Mouse (Mus musculus) MEL (cell line): ENCODE data around the gene Lamp1. TPM values are rescaled to one million over a fixed set of nuclear protein-coding genes. Genes with fewer than 3 reads are reported as not detected.
A peak's percentile ranks its signal among the peaks of the same experiment; 100 is the strongest.

ENCODE experiments used
- DNase-seq: peaks from one replicate; pipeline ENCODE4 v3.0.0; 2011; ENCODE audit warnings: low read depth, low spot score
- H3K27ac ChIP-seq: 2 replicates; pipeline ENCODE4 v1.5.1; 2012; ENCODE audit warnings: low read depth, mild to moderate bottlenecking, control low read depth, low read length, moderate library complexity; ENCODE audit not compliant: control insufficient read depth
- H3K27me3 ChIP-seq, 2 experiments: fragments of 150-350 bp in 1 of 2; sonication (generic) in 1 of 2; 2 replicates each; pipeline ENCODE4 v1.6.1; 2012; ENCODE audit warnings: low read length in 2 of 2, mild to moderate bottlenecking in 2 of 2, improper control_type of control experiment in 1 of 2, moderate library complexity in 1 of 2; ENCODE audit not compliant: insufficient read depth in 2 of 2, control insufficient read depth in 1 of 2
- H3K36me3 ChIP-seq, 2 experiments: 2 replicates each; pipeline ENCODE4 v1.6.1; 2012 to 2014; ENCODE audit warnings: low read length in 2 of 2, improper control_type of control experiment in 1 of 2, inconsistent platforms in 1 of 2, mild to moderate bottlenecking in 1 of 2; ENCODE audit not compliant: insufficient read depth in 2 of 2, control insufficient read depth in 1 of 2
- H3K4me1 ChIP-seq, 2 experiments: fragments of 150-350 bp in 1 of 2; sonication (generic) in 1 of 2; 2 replicates each; pipeline ENCODE4 v1.6.1; 2012; ENCODE audit warnings: low read length in 2 of 2, improper control_type of control experiment in 1 of 2, mild to moderate bottlenecking in 1 of 2; ENCODE audit not compliant: insufficient read depth in 2 of 2, control insufficient read depth in 1 of 2
- H3K4me3 ChIP-seq, 2 experiments: fragments of 150-350 bp in 1 of 2; sonication (generic) in 1 of 2; 2 replicates each; pipeline ENCODE4 v1.5.1; 2012; ENCODE audit warnings: low read depth in 2 of 2, low read length in 2 of 2, mild to moderate bottlenecking in 2 of 2, moderate library complexity in 2 of 2, control low read depth in 1 of 2, improper control_type of control experiment in 1 of 2; ENCODE audit not compliant: control insufficient read depth in 1 of 2, insufficient read depth in 1 of 2
- H3K79me2 ChIP-seq: 2 replicates; pipeline ENCODE4 v1.6.1; 2012; ENCODE audit warnings: mild to moderate bottlenecking, low read length, moderate library complexity; ENCODE audit not compliant: control insufficient read depth, poor library complexity, insufficient read depth
- H3K9ac ChIP-seq: 2 replicates; pipeline ENCODE4 v1.6.1; 2012; ENCODE audit warnings: low read depth, mild to moderate bottlenecking, control low read depth, low read length, moderate library complexity; ENCODE audit not compliant: control insufficient read depth, poor library complexity, severe bottlenecking
- H3K9me3 ChIP-seq: fragments of 150-350 bp; sonication (generic); replicated peaks from 2 replicates; pipeline ENCODE4 v1.6.1; 2012; ENCODE audit warnings: mild to moderate bottlenecking, low read length, improper control_type of control experiment, moderate library complexity; ENCODE audit not compliant: insufficient read depth
- CHD2 ChIP-seq: IDR thresholded peaks from 2 replicates; pipeline ENCODE4 v1.6.1; 2011; ENCODE audit warnings: low read length, improper control_type of control experiment
- ELF1 ChIP-seq: IDR thresholded peaks from 2 replicates; pipeline ENCODE4 v1.6.1; 2014; ENCODE audit warnings: low read depth, mild to moderate bottlenecking, inconsistent platforms, low read length, improper control_type of control experiment, moderate library complexity
- GABPA ChIP-seq: IDR thresholded peaks from 2 replicates; pipeline ENCODE4 v1.6.1; 2012; ENCODE audit warnings: low read depth, mild to moderate bottlenecking, inconsistent platforms, low read length, improper control_type of control experiment, moderate library complexity
- KAT2A ChIP-seq: conservative IDR thresholded peaks from 2 replicates; pipeline ENCODE4 v1.6.1; 2012; ENCODE audit warnings: low read depth, low read length, improper control_type of control experiment, inconsistent platforms
- MAX ChIP-seq: IDR thresholded peaks from 2 replicates; pipeline ENCODE4 v1.6.1; 2011; ENCODE audit warnings: low read length, improper control_type of control experiment
- MEF2A ChIP-seq: IDR thresholded peaks from 2 replicates; pipeline ENCODE4 v1.6.1; 2014; ENCODE audit warnings: low read depth, mild to moderate bottlenecking, inconsistent platforms, low read length, improper control_type of control experiment; ENCODE audit not compliant: poor library complexity, insufficient replicate concordance, severe bottlenecking; ENCODE audit errors: extremely low read depth
- MXI1 ChIP-seq: IDR thresholded peaks from 2 replicates; pipeline ENCODE4 v1.6.1; 2011; ENCODE audit warnings: mild to moderate bottlenecking, low read depth, low read length, improper control_type of control experiment
- MYB ChIP-seq: IDR thresholded peaks from 2 replicates; pipeline ENCODE4 v1.6.1; 2011; ENCODE audit warnings: mild to moderate bottlenecking, low read depth, low read length, improper control_type of control experiment
- NRF1 ChIP-seq: IDR thresholded peaks from 2 replicates; pipeline ENCODE4 v1.6.1; 2014; ENCODE audit warnings: low read depth, mild to moderate bottlenecking, inconsistent platforms, low read length, improper control_type of control experiment, moderate library complexity; ENCODE audit not compliant: poor library complexity, insufficient read depth, severe bottlenecking
- POLR2A ChIP-seq, 2 experiments: IDR thresholded peaks; 2 replicates each; pipeline ENCODE4 v1.6.1; 2011 to 2012; ENCODE audit warnings: low read length in 2 of 2, mild to moderate bottlenecking in 2 of 2, control low read depth in 1 of 2, improper control_type of control experiment in 1 of 2, low read depth in 1 of 2, moderate library complexity in 1 of 2; ENCODE audit not compliant: control insufficient read depth in 1 of 2, insufficient read depth in 1 of 2, poor library complexity in 1 of 2
- SIN3A ChIP-seq: IDR thresholded peaks from 2 replicates; pipeline ENCODE4 v1.6.1; 2012; ENCODE audit warnings: low read length, improper control_type of control experiment, inconsistent platforms
- TAL1 ChIP-seq: IDR thresholded peaks from 2 replicates; pipeline ENCODE4 v1.6.1; 2012; ENCODE audit warnings: mild to moderate bottlenecking, inconsistent platforms, low read length, moderate library complexity, mixed read lengths
- TBP ChIP-seq: IDR thresholded peaks from 2 replicates; pipeline ENCODE4 v1.8.0; 2011; ENCODE audit warnings: low read depth, low read length, improper control_type of control experiment
- TCF12 ChIP-seq: IDR thresholded peaks from 2 replicates; pipeline ENCODE4 v1.6.1; 2014; ENCODE audit warnings: low read depth, mild to moderate bottlenecking, inconsistent platforms, low read length, improper control_type of control experiment, moderate library complexity
- USF1 ChIP-seq: IDR thresholded peaks from 2 replicates; pipeline ENCODE4 v1.6.1; 2014; ENCODE audit warnings: low read depth, mild to moderate bottlenecking, inconsistent platforms, low read length, improper control_type of control experiment, moderate library complexity
- ZKSCAN1 ChIP-seq: IDR thresholded peaks from 2 replicates; pipeline ENCODE4 v1.6.1; 2012; ENCODE audit warnings: low read depth, mild to moderate bottlenecking, inconsistent platforms, low read length, improper control_type of control experiment, moderate library complexity
- ZNF384 ChIP-seq: IDR thresholded peaks from 2 replicates; pipeline ENCODE4 v1.6.1; 2012; ENCODE audit warnings: low read depth, mild to moderate bottlenecking, inconsistent platforms, low read length, improper control_type of control experiment
- polyA plus RNA-seq, 2 experiments: library from polyadenylated mRNA; stranded (reverse) in 1 of 2; unstranded in 1 of 2; fragments of >175 nt in 1 of 2; fragments of >200 nt in 1 of 2; gene quantifications; 2 replicates each; pipeline versions ENCODE4 v1.2.1 to v1.2.4; 2012; ENCODE audit warnings: low replicate concordance in 2 of 2, low read depth in 1 of 2; ENCODE audit not compliant: insufficient read length in 2 of 2, insufficient read depth in 1 of 2, missing spikeins in 1 of 2
- total RNA-seq: library from RNA; depleted of rRNA; stranded (reverse); fragments of 300-350 nt; gene quantifications from 2 replicates; pipeline ENCODE4 v1.2.3, GENCODE M21; 2012

Lamp1 gene
- total and polyA plus RNA-seq, 3 experiments = 109 to 233 (median 191) TPM

- no peak for TF ChIP-seq TCF12
- no peak for TF ChIP-seq KAT2A
- no peak for TF ChIP-seq MAX
- TF ChIP-seq TAL1 = no peak
- TF ChIP-seq GABPA = no peak
- no peak for TF ChIP-seq MXI1
- TF ChIP-seq MEF2A = no peak
- TF ChIP-seq SIN3A = no peak
- no peak for TF ChIP-seq NRF1
- Histone ChIP-seq H3K4me1 (peaks cover 0 to 2% of the 10 kb centered on the region in 2 experiments; a peak in 1 of 4 replicates), H3K79me2 (no peaks in the 10 kb centered on the region), H3K36me3 (peaks cover 0 to 30% of the 10 kb centered on the region in 2 experiments; a peak in 2 of 4 replicates), H3K27me3 (no peaks in the 10 kb centered on the region), H3K27ac (no peak overlapping the region), H3K4me3 (no peak overlapping the region), H3K9me3 (no peaks in the 10 kb centered on the region), H3K9ac (no peak overlapping the region)
- DNase-seq = no peak
Observed at GRCm38 (mm10) chr8:13174811-13175210, 15.8 kb downstream of the Lamp1 start.

- no peaks in the 10 kb centered on the region for H3K79me2 ChIP-seq
- H3K9ac ChIP-seq = no peak overlapping the region
- peaks cover 0 to 22% of the 10 kb centered on the region in 2 experiments; a peak in 2 of 4 replicates for H3K36me3 ChIP-seq
- DNase-seq = no peak
- H3K9me3 ChIP-seq = no peaks in the 10 kb centered on the region
- no peaks in the 10 kb centered on the region for H3K27me3 ChIP-seq
- H3K27ac ChIP-seq = no peak overlapping the region
- no peak for TF ChIP-seq ELF1
- TF ChIP-seq POLR2A (IDR thresholded peaks at IDR 0.05; ENCODE audit: control insufficient read depth in 1 of 2, insufficient read depth in 1 of 2, low read depth in 1 of 2, low read length in 2 of 2, poor library complexity in 1 of 2) = 0 out of 4 replicates have a peak, but pooled peaks of 1 of the 2 experiments have one; percentile 26
- peaks cover 0 to 8% of the 10 kb centered on the region in 2 experiments; a peak in 1 of 4 replicates for H3K4me1 ChIP-seq
- no peak overlapping the region for H3K4me3 ChIP-seq
Observed at GRCm38 (mm10) chr8:13175650-13176049, 16.7 kb downstream of the Lamp1 start.

- no peak overlapping the region for H3K4me3 ChIP-seq
- TF ChIP-seq TCF12 (no peak), ZNF384 (peak; percentile 82), USF1 (no peak), MYB (no peak), CHD2 (no peak), ZKSCAN1 (no peak), TBP (no peak)
- H3K79me2 ChIP-seq = no peaks in the 10 kb centered on the region
- no peak overlapping the region for H3K9ac ChIP-seq
- H3K4me1 ChIP-seq = peaks cover 0 to 17% of the 10 kb centered on the region in 2 experiments; a peak in 2 of 4 replicates
- no peaks in the 10 kb centered on the region for H3K9me3 ChIP-seq
- H3K27ac ChIP-seq = no peak overlapping the region
- no peak for DNase-seq
- peaks cover 2 to 13% of the 10 kb centered on the region in 2 experiments; a peak in 2 of 4 replicates for H3K36me3 ChIP-seq
- no peaks in the 10 kb centered on the region for H3K27me3 ChIP-seq
Observed at GRCm38 (mm10) chr8:13177173-13177852, 18.4 kb downstream of the Lamp1 start.
